Mouse (Mus musculus): ENCODE results near the gene Tm9sf3.

The Tm9sf3 gene

DNA sequence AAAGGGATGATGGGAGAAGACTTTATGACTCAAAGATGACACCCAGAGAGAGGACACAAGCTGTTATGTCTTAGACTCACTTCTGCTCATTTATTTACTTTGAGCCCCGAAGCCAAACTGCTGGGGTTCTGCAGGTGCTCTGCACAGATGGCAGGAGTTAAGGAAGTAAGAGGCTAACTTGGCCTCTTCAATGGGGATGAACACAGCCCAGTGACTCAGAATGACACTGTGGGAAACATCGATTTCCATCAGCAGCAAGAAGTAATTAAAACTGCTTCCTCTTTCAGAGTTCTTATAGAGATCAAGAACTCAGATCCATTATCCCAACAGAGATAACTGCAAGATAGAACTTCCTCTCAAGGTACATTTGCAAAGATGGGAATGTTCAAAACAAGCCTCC is 86.9 kb downstream of the Tm9sf3 start:
- DNase-seq (ENCODE audit: low read depth, low spot score): no peak

DNA sequence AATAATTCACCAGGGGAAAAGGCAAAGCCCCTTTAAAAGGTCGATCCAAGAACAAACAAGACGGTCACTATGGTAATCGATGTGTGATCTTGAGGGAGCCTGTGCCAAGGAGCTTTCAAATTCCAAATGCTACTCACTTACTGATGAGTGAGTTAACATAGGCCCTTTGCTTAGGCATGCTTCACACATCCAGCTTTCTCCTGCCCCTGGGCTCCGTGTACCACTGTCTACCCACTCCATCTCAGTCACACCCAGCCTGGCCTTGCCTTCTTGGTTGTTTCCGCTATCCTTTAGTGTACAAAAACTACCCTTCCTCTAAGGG is 97.9 kb downstream of the Tm9sf3 start:
- no peak for DNase-seq (ENCODE audit: low read depth, low spot score)

DNA sequence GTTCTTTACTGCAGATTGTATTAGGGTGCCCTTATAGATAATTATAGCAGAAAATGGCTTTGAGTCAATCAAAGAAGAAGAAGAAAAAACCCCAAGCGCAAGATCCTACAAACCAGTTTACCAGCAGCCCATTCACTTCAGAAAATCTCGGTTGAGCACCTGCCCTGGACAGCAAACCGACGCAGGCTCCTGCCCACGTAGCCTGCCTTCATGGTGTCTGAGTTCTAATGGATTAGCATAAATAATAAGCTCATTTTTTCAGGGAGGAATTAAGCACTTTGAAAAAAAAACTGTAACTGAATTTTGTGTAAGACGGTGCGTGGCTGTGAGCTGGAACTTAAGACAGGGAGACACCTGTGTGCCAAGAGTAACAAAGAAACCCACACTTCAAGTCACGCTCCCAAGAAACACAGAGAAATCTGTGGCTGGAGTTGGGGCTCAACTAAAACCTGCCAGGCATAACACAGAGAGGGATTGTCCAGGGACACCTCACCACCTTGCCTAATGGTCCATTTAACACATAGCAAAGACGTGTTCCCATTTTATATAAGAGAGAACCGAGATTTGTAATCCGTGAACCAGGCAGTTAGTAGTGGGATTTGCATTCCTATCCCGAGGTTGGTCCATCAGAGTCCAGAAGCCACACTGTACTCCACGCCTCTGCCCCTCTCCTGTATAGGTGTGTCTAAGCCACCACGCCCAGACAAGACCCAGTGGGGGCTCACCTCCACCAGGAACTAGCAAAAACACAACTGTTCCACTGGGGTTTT is 98.5 kb downstream of the Tm9sf3 start:
- DNase-seq (ENCODE audit: low read depth, low spot score): no peak

DNA sequence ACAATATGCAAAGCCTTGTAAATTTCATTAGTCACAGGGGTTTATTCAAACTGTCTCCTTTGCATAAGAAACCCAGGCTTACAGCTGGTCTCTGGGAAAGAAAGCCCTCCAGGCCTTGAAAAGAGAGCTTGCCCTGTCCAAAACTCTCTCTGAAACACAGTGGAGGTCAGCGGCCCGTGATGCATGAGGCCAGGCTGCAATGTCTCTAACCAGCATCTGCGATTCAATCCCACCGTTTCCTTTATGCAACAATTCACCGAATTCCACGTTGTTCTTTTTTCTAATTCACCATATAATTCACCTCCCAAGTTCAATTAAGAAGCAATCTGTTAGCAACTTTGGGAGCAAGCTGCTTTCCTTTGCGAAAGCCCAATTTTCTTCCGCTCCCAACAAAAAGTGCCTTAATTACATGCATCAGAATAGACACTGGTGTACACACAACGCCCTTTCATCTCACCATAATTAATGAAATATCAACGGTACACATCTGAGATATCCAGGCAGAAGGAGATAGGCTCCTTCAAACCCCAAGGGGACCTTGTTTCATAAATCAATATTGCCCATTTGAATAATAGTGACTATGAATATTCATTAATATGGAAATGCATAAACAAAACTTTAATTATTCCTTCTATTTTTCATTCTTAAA is 99.2 kb downstream of the Tm9sf3 start:
- no peak for DNase-seq (ENCODE audit: low read depth, low spot score)
